Mouse (Mus musculus) heart, embryonic 10.5 days (tissue): ENCODE results near the gene Gpr82. TPM values are rescaled to one million over a fixed set of nuclear protein-coding genes. Genes with fewer than 3 reads are reported as not detected.

ENCODE experiments used
- DNase-seq: peaks from one replicate; pipeline ENCODE4 v3.0.0-alpha.2; 2017; ENCODE audit warnings: low spot score
- H3K27ac ChIP-seq: fragments of 300-500 bp; sonication (generic); 2 replicates; pipeline ENCODE4 v1.5.1; 2016; ENCODE audit warnings: mild to moderate bottlenecking
- H3K27me3 ChIP-seq: fragments of 300-500 bp; sonication (generic); 2 replicates; pipeline ENCODE4 v1.6.1; 2016; ENCODE audit warnings: mild to moderate bottlenecking; ENCODE audit not compliant: poor library complexity, insufficient read depth, severe bottlenecking
- H3K36me3 ChIP-seq: fragments of 300-500 bp; sonication (generic); 2 replicates; pipeline ENCODE4 v1.6.1; 2016; ENCODE audit warnings: mild to moderate bottlenecking, moderate library complexity
- H3K4me1 ChIP-seq: fragments of 300-500 bp; sonication (generic); 2 replicates; pipeline ENCODE4 v1.6.1; 2016; ENCODE audit warnings: mild to moderate bottlenecking
- H3K4me3 ChIP-seq: fragments of 300-500 bp; sonication (generic); 2 replicates; pipeline ENCODE4 v1.5.1; 2016; ENCODE audit warnings: mild to moderate bottlenecking, moderate library complexity
- H3K9me3 ChIP-seq: fragments of 300-500 bp; sonication (generic); 2 replicates; pipeline ENCODE4 v1.6.1; 2016; ENCODE audit warnings: mild to moderate bottlenecking, moderate library complexity
- WGBS: fragments of 180-500 bp; shearing (Covaris S2); methylation state at CpG from one replicate; pipeline ENCODE4 v1.1.7; 2016; 5-methylcytosine and 5-hydroxymethylcytosine counted together
- polyA plus RNA-seq: library from polyadenylated mRNA; unstranded; fragments of >200 nt; fragmentation: Nextera tagmentation; extraction: Ambion mirVana; gene quantifications from 2 replicates; pipeline ENCODE4 v1.2.1, GENCODE M21; 2016

Gpr82 gene
- 0.12 and 0.20 TPM in 2 replicates for polyA plus RNA-seq

DNA sequence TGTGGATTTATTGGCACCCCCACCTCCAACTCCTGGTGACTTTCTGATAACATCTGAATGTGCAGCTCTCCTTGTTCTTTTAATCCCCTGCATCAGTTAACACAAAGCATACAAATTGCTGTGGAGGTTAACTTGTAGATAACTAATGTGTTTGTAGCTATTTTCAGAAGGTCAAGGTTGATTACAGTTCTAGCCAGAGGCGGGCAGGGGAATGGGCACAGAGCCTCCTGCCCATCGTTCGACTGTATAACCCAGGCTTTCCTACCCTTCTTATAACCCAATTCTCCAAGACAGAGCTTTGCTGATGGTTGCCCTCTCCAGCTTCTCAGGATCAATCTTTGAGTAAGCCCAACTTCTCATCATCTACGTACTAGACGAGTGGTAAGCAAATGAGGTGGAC lies at the start of gene Gpr82:
Gene Gpr82, plus strand, starts transcription at position 301 of the 400 bp plus-strand sequence.
- H3K9me3 ChIP-seq, result no peaks in the 10 kb centered on the region
- DNase-seq, result no peak
- no peaks in the 10 kb centered on the region for H3K36me3 ChIP-seq
- H3K27me3 ChIP-seq, result no peaks in the 10 kb centered on the region
- H3K4me1 ChIP-seq, result no peaks in the 10 kb centered on the region
- H3K27ac ChIP-seq, result no peak within 1 kb of the TSS
- H3K4me3 ChIP-seq, result no peak within 1 kb of the TSS
- WGBS, result 89% methylated on average over 5 of the region's 5 CpGs

GRCm38 (mm10) chrX:13612115-13612514 lies 49.0 kb upstream of the Gpr82 start:
- WGBS, result 60% methylated on average over 2 of the region's 2 CpGs
- no peaks in the 10 kb centered on the region for H3K4me1 ChIP-seq
- no peak overlapping the region for H3K27ac ChIP-seq
- no peak for DNase-seq
- H3K4me3 ChIP-seq, result no peak overlapping the region
- no peaks in the 10 kb centered on the region for H3K27me3 ChIP-seq
- peaks cover 3% of the 10 kb centered on the region; the same call in 1 of the 2 replicates for H3K36me3 ChIP-seq
- H3K9me3 ChIP-seq, result no peaks in the 10 kb centered on the region

- DNase-seq, result no peak
- 50% methylated on average over 1 of the region's 1 CpGs for WGBS
- Histone ChIP-seq H3K27me3 (no peaks in the 10 kb centered on the region), H3K9me3 (no peaks in the 10 kb centered on the region), H3K4me3 (no peak overlapping the region), H3K27ac (no peak overlapping the region), H3K4me1 (no peaks in the 10 kb centered on the region), H3K36me3 (0 out of 2 replicates have a peak, but pooled peaks cover 3% of the 10 kb centered on the region)
These were observed 44.4 kb upstream of the Gpr82 start for GRCm38 (mm10) chrX:13616726-13617125.

GRCm38 (mm10) chrX:13617294-13617693 lies 43.9 kb upstream of the Gpr82 start:
- DNase-seq, result no peak
- H3K36me3 ChIP-seq, result 0 out of 2 replicates have a peak, but pooled peaks cover 3% of the 10 kb centered on the region
- 92% methylated on average over 1 of the region's 1 CpGs for WGBS

GRCm38 (mm10) chrX:13618476-13618875 lies 42.7 kb upstream of the Gpr82 start:
- H3K9me3 ChIP-seq, result no peaks in the 10 kb centered on the region
- 69% methylated on average over 4 of the region's 4 CpGs for WGBS
- H3K4me1 ChIP-seq, result no peaks in the 10 kb centered on the region
- no peak overlapping the region for H3K27ac ChIP-seq
- H3K36me3 ChIP-seq, result 0 out of 2 replicates have a peak, but pooled peaks cover 3% of the 10 kb centered on the region
- H3K4me3 ChIP-seq, result no peak overlapping the region
- no peak for DNase-seq
- no peaks in the 10 kb centered on the region for H3K27me3 ChIP-seq

More at GRCm38 (mm10) chrX:13617294-13617693, 43.9 kb upstream of the Gpr82 start:
- Histone ChIP-seq H3K27ac (no peak overlapping the region), H3K9me3 (no peaks in the 10 kb centered on the region), H3K4me3 (no peak overlapping the region), H3K27me3 (no peaks in the 10 kb centered on the region), H3K4me1 (no peaks in the 10 kb centered on the region)

DNA sequence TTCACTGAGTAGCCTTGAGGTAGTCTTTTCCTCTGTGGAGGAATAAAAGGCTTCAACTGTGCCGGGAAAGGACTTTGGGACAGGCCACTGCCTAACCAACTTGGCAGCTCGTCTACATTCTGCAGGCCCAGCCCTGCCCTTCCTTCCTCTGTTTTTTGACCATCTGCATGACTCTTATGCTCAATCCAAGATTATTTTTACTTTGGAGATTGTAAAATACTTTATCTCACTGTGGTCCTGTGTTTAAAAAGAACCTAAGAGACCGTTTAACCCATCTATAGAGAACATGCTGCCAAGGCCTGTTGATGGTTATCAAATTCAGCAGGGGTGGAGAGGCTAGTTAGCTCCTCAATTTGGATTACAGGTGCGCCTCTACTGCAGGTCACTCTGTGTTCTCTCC lies 39.7 kb upstream of the Gpr82 start:
- no peaks in the 10 kb centered on the region for H3K9me3 ChIP-seq
- 72% methylated on average over 4 of the region's 4 CpGs for WGBS
- DNase-seq, result no peak
- no peaks in the 10 kb centered on the region for H3K4me1 ChIP-seq
- H3K4me3 ChIP-seq, result no peak overlapping the region
- no peaks in the 10 kb centered on the region for H3K36me3 ChIP-seq
- no peaks in the 10 kb centered on the region for H3K27me3 ChIP-seq
- no peak overlapping the region for H3K27ac ChIP-seq

DNA sequence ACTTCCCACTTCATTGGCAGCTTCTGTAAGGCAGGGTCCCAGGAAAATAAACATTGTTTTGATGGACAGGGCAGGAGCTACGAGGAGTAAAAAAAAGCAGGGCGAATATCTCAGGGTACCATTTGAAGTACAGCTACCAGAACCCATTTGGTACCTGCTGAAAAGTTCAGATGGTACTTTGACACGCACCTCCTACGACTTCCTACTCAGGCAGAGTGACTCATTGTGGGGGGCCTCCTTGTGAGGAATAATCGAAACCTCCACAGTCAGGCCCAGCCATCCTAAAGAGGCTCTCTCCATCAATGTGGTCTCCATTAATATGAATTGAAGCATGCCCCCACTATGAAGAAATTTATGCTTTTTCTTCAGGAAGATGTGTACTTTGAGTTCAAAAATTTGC lies 38.5 kb upstream of the Gpr82 start:
- H3K4me1 ChIP-seq, result no peaks in the 10 kb centered on the region
- H3K4me3 ChIP-seq, result no peak overlapping the region
- H3K27me3 ChIP-seq, result no peaks in the 10 kb centered on the region
- no peaks in the 10 kb centered on the region for H3K9me3 ChIP-seq
- no peak for DNase-seq
- H3K27ac ChIP-seq, result no peak overlapping the region
- no peaks in the 10 kb centered on the region for H3K36me3 ChIP-seq
- 74% methylated on average over 5 of the region's 5 CpGs for whole genome bisulfite sequencing

DNA sequence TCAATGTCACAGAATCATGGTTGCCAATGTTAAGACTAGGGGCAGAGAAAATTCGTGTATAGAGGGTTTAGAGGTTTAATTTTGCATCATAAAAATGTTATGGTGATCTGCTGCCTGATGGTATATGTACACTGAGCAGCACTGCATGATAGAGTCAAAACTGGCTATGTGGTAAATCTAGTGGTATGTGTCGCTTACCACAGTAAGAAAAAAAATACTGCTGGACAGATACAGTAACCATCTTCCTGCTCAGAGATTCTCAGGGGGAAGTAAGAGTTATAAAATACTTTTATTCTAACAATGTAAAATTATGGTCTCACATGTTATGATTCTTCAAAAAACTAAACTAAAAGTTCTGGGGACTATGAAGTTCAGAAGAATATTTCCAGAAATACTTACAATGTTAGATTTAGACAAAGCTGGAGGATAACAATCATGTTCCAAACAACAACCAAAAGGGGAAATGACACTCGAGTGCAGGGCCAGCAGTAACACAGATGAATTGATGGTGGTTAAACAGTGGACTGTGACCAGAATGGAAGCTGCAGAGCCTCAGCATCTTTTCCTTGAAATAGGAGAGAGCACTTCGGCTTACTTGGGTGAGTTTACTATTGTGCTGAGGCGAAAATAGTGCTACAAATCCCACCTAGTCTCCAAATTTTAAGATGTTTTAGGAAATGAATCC lies 29.4 kb upstream of the Gpr82 start, which contains the start of gene Gpr34:
Gene Gpr34, plus strand, starts transcription at position 491 of the 685 bp plus-strand sequence.
- WGBS, result 70% methylated on average over 5 of the region's 5 CpGs
- no peaks in the 10 kb centered on the region for H3K9me3 ChIP-seq
- no peaks in the 10 kb centered on the region for H3K4me1 ChIP-seq
- no peak for DNase-seq
- no peaks in the 10 kb centered on the region for H3K27me3 ChIP-seq
- no peaks in the 10 kb centered on the region for H3K36me3 ChIP-seq
- no peak within 1 kb of the TSS for H3K27ac ChIP-seq
- H3K4me3 ChIP-seq, result no peak within 1 kb of the TSS

DNA sequence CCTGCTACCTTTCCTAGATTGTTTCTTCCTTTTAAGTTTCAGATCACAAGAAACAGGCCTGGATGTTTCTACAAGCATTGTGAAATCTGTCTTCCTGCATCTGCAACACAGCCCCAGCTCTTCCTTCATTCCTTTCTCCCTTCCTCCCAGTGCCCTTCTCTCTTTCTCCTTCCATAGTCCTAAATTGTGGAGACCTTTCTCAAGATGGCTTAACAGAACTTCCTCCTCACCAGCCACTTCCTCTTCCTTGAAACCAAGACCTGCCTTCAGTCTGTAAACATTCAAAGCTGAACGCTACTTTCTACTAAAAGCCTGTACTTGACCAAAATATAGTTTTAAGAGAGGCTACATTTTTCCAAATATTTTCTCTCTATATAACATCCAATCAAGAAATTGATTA lies 24.8 kb upstream of the Gpr82 start:
- 85% methylated on average over 1 of the region's 1 CpGs for WGBS
- Histone ChIP-seq H3K4me1 (no peaks in the 10 kb centered on the region), H3K36me3 (no peaks in the 10 kb centered on the region), H3K27me3 (no peaks in the 10 kb centered on the region), H3K4me3 (no peak overlapping the region), H3K9me3 (no peaks in the 10 kb centered on the region), H3K27ac (no peak overlapping the region)
- DNase-seq, result no peak

- no peaks in the 10 kb centered on the region for H3K27me3 ChIP-seq
- H3K27ac ChIP-seq, result no peak overlapping the region
- H3K36me3 ChIP-seq, result no peaks in the 10 kb centered on the region
- 38% methylated on average over 2 of the region's 2 CpGs for WGBS
- H3K4me1 ChIP-seq, result no peaks in the 10 kb centered on the region
- no peaks in the 10 kb centered on the region for H3K9me3 ChIP-seq
- no peak overlapping the region for H3K4me3 ChIP-seq
- no peak for DNase-seq
These were observed 22.3 kb upstream of the Gpr82 start for GRCm38 (mm10) chrX:13638894-13639293.

DNA sequence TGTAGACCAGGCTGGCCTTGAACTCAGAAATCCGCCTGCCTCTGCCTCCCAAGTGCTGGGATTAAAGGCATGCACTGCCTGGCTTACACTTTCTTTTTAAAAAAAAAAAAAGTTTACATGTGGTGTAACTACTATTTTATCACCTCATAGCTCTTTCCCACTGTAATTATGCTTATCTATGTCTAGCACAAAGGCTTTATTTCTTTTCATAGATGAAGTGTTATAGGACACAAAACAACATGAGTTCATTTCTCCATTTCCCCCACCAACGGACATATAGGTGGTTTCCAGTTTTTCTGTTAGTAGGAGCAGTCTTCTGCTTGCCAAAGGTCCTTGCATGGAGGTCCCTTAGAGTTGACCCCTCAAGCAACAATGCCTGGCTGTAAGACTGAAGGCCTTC lies 9.3 kb upstream of the Gpr82 start:
- Histone ChIP-seq H3K27ac (no peak overlapping the region), H3K27me3 (no peaks in the 10 kb centered on the region), H3K9me3 (no peaks in the 10 kb centered on the region), H3K4me1 (no peaks in the 10 kb centered on the region), H3K4me3 (no peak overlapping the region), H3K36me3 (no peaks in the 10 kb centered on the region)
- no peak for DNase-seq
- WGBS, result 77% methylated on average over 2 of the region's 2 CpGs

- 79% methylated on average over 1 of the region's 1 CpGs for WGBS
- H3K36me3 ChIP-seq, result no peaks in the 10 kb centered on the region
These were observed 8.9 kb upstream of the Gpr82 start for GRCm38 (mm10) chrX:13652291-13652690.

GRCm38 (mm10) chrX:13655005-13655421 lies 6.2 kb upstream of the Gpr82 start:
- no peaks in the 10 kb centered on the region for H3K27me3 ChIP-seq
- WGBS, result 83% methylated on average over 3 of the region's 3 CpGs
- H3K27ac ChIP-seq, result no peak overlapping the region
- no peak for DNase-seq
- no peak overlapping the region for H3K4me3 ChIP-seq
- H3K4me1 ChIP-seq, result no peaks in the 10 kb centered on the region
- H3K36me3 ChIP-seq, result no peaks in the 10 kb centered on the region
- no peaks in the 10 kb centered on the region for H3K9me3 ChIP-seq

More at GRCm38 (mm10) chrX:13652291-13652690, 8.9 kb upstream of the Gpr82 start:
- Histone ChIP-seq H3K27me3 (no peaks in the 10 kb centered on the region), H3K27ac (no peak overlapping the region), H3K4me3 (no peak overlapping the region), H3K9me3 (no peaks in the 10 kb centered on the region), H3K4me1 (no peaks in the 10 kb centered on the region)
- DNase-seq, result no peak

DNA sequence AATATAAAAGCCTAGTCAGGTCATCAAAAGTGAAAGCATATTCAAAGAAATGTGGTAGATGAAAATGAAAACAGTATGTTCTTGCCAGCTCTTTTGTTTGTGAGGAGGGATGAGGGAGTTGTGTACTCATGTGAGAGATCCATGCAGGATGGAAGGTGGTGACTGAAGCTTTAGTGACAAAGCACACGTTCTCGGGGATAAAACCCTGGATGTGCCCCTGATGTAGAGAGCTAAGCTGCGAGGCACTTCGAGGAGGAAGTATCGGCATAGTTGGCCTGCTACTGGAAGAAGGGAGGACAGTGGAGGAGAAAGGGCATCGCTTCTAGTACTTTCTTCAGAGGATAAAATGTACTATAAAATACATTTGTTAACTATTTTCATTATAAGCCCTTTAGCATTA lies 5.3 kb upstream of the Gpr82 start:
- H3K4me1 ChIP-seq, result no peaks in the 10 kb centered on the region
- H3K4me3 ChIP-seq, result no peak overlapping the region
- H3K9me3 ChIP-seq, result no peaks in the 10 kb centered on the region
- H3K27me3 ChIP-seq, result no peaks in the 10 kb centered on the region
- H3K27ac ChIP-seq, result no peak overlapping the region
- no peak for DNase-seq
- H3K36me3 ChIP-seq, result no peaks in the 10 kb centered on the region
- 78% methylated on average over 6 of the region's 6 CpGs for WGBS
